In genomic region chr11:96781425-96781824, GRCm38 (mm10) we compare ENCODE assay signal across 18 mouse cellular contexts. TPM values are rescaled to one million over a fixed set of nuclear protein-coding genes. Genes with fewer than 3 reads are reported as not detected.
DNase-seq lines count a peak whose midpoint lies in the region; ATAC-seq and TF ChIP-seq lines count a peak whose summit lies in the region.
"Had no signal": no experiment of that assay in that cellular context is flagged by ENCODE, and none has a peak within 500 bp of the region (broad histone marks: within the 10 kb centered on the region; RNA-seq: fewer than 3 reads in every experiment).

No protein-coding gene starts in this region.

- peak; percentile 63 for TF ChIP-seq CTCF in layer of hippocampus, adult 2 months (conservative IDR thresholded peaks at IDR 0.05)

- no peak overlapping the region for H3K9ac ChIP-seq in hindbrain, embryonic 13.5 days
- H3K9ac ChIP-seq: embryonic facial prominence, embryonic 12.5 days; hindbrain, embryonic 14.5 days; limb, embryonic 13.5 days; midbrain, embryonic 12.5 days had no signal

- H3K4me1 ChIP-seq in hindbrain, embryonic 13.5 days (replicated peaks), result peaks cover 5% of the 10 kb centered on the region

- no peaks in the 10 kb centered on the region for H3K9me3 ChIP-seq in hindbrain, embryonic 13.5 days
- H3K9me3 ChIP-seq: embryonic facial prominence, embryonic 12.5 days; forebrain, embryonic 10.5 days; limb, embryonic 13.5 days; midbrain, embryonic 12.5 days had no signal

- H3K36me3 ChIP-seq in hindbrain, embryonic 13.5 days, result no peaks in the 10 kb centered on the region
- H3K36me3 ChIP-seq: embryonic facial prominence, embryonic 12.5 days; forebrain, embryonic 10.5 days; limb, embryonic 13.5 days; midbrain, embryonic 12.5 days had no signal

- no peak for ATAC-seq in hindbrain, embryonic 13.5 days (ENCODE audit: low FRiP score)

- H3K4me3 ChIP-seq in layer of hippocampus, adult 2 months, result no peak overlapping the region
- H3K4me3 ChIP-seq in hindbrain, embryonic 13.5 days, result no peak overlapping the region
- H3K4me3 ChIP-seq: embryonic facial prominence, embryonic 12.5 days; forebrain, embryonic 10.5 days; limb, embryonic 13.5 days; midbrain, embryonic 12.5 days had no signal

- WGBS in hindbrain, embryonic 13.5 days, result 76% methylated on average over 2 of the region's 2 CpGs

- no peak overlapping the region for H3K4me2 ChIP-seq in hindbrain, embryonic 13.5 days
- H3K4me2 ChIP-seq: embryonic facial prominence, embryonic 12.5 days; heart, embryonic 11.5 days; hindbrain, embryonic 14.5 days; limb, embryonic 13.5 days; midbrain, embryonic 12.5 days had no signal

- no peak overlapping the region for H3K27ac ChIP-seq in layer of hippocampus, adult 2 months
- H3K27ac ChIP-seq in hindbrain, embryonic 13.5 days, result no peak overlapping the region
- H3K27ac ChIP-seq: embryonic facial prominence, embryonic 12.5 days; forebrain, embryonic 10.5 days; hindbrain, embryonic 14.5 days; limb, embryonic 13.5 days; midbrain, embryonic 12.5 days had no signal

- DNase-seq in embryo, embryonic 10 days (ENCODE audit: low spot score), result peak; percentile 38
- no peak for DNase-seq in embryo, embryonic 9.5 days (ENCODE audit: extremely low spot score)
- DNase-seq in layer of hippocampus, adult 2 months (ENCODE audit: low spot score in 2 of 2), result no peak
- DNase-seq in layer of hippocampus, postnatal 10 days (ENCODE audit: low spot score in 2 of 2), result no peak
- DNase-seq in A20 (ENCODE audit: low read depth, low spot score), result peak; percentile 54
- peak; percentile 60 for DNase-seq in ZHBTc4 (ENCODE audit: low read depth, low spot score)
- DNase-seq in right cerebral cortex, postnatal 25 days, result no peak
- DNase-seq: cerebellum, adult 18-20 months; kidney, postnatal 14 days; lung, postnatal 36 days; thymus, adult 2 months had no signal

- no peaks in the 10 kb centered on the region for H3K27me3 ChIP-seq in hindbrain, embryonic 13.5 days
- H3K27me3 ChIP-seq: limb, embryonic 13.5 days; midbrain, embryonic 12.5 days had no signal

RNA-seq across cellular contexts. Expression of gene Snx11, which starts 4.1 kb away (rescaled TPM):
- 10 to 100 TPM; 52.5 to 56.7 TPM for total RNA-seq in layer of hippocampus, adult 2 months (2021)
- total RNA-seq in layer of hippocampus, postnatal 10 days (2021), result 10 to 100 TPM; 43.1 to 49.0 TPM
- 69.0 and 71.8 TPM in 2 replicates for polyA plus RNA-seq in hindbrain, embryonic 13.5 days (2015; fragmentation: Nextera tagmentation; extraction: Ambion mirVana)

RNA-seq across cellular contexts. Expression of gene Cbx1, which starts 7.5 kb away (rescaled TPM):
- total RNA-seq in layer of hippocampus, adult 2 months (2021), result 10 to 100 TPM; 44.6 to 47.4 TPM
- total RNA-seq in layer of hippocampus, postnatal 10 days (2021), result 10 to 100 TPM; 56.3 to 61.8 TPM
- polyA plus RNA-seq in hindbrain, embryonic 13.5 days (2015; fragmentation: Nextera tagmentation; extraction: Ambion mirVana), result 108 and 109 TPM in 2 replicates

RNA-seq across cellular contexts. Expression of gene Nfe2l1, which starts 48.3 kb away (rescaled TPM):
- 100 to 1,000 TPM; 221 to 229 TPM for total RNA-seq in layer of hippocampus, adult 2 months (2021)
- 100 to 1,000 TPM; 183 to 193 TPM for total RNA-seq in layer of hippocampus, postnatal 10 days (2021)
- 69.8 and 72.6 TPM in 2 replicates for polyA plus RNA-seq in hindbrain, embryonic 13.5 days (2015; fragmentation: Nextera tagmentation; extraction: Ambion mirVana)

Comparison
In these comparisons a context has a peak if more than half of its experiments do, and no peak if none do; other contexts are left out.
1. DNase-seq: peak in embryo, embryonic 10 days (single experiment), A20 (single experiment) and ZHBTc4 (single experiment); none in embryo, embryonic 9.5 days (single experiment), layer of hippocampus, adult 2 months (0 of 2), layer of hippocampus, postnatal 10 days (0 of 2) and right cerebral cortex, postnatal 25 days (single experiment).